Mouse (Mus musculus): ENCODE data around the gene Pid1. TPM values are rescaled to one million over a fixed set of nuclear protein-coding genes. Genes with fewer than 3 reads are reported as not detected.

Pid1 gene
- polyA plus RNA-seq (2015; fragmentation: Nextera tagmentation; extraction: Ambion mirVana), result 20.8 and 23.6 TPM in 2 replicates

DNA sequence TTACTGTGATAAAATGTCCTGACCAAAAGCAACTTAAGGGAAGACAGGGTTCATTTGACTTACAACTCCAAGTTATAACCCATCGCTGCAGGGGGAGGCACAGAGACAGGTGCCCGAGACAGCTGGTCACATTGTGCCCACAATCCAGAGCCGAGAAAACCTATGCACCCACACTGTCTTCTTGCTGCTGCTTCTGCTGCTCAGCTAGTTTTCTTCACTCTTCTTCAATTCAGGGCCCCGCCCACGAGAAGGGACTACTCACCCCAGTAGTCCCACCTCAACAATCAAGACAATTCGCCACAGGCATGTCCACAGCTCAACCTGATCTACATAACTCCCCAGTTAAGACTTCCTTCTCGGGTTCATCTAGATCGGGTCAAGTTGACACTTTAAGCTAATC lies at the start of gene Pid1:
Gene Pid1 (minus strand): TSS at position 214 of the 400 bp plus-strand sequence.
- H3K27me3 ChIP-seq (replicated peaks; ENCODE audit: insufficient read depth, low read length), result no peaks in the 10 kb centered on the region
- H3K9me3 ChIP-seq (ENCODE audit: low read length), result no peaks in the 10 kb centered on the region
- TF ChIP-seq EP300 (IDR thresholded peaks at IDR 0.05), result no peak
- no peak for TF ChIP-seq CTCF (IDR thresholded peaks at IDR 0.05)
- H3K27ac ChIP-seq (ENCODE audit: low read length), result no peak within 1 kb of the TSS
- no peaks in the 10 kb centered on the region for H3K36me3 ChIP-seq (ENCODE audit: insufficient read depth, low read length)
- no peak within 1 kb of the TSS for H3K9ac ChIP-seq (replicated peaks; ENCODE audit: low read depth)
- no peak within 1 kb of the TSS for H3K4me2 ChIP-seq (replicated peaks; ENCODE audit: low read depth, low read length)
- ATAC-seq (no peak), DNase-seq (ENCODE audit: low spot score) (no peak)
- H3K4me1 ChIP-seq (ENCODE audit: insufficient read depth, low read depth, low read length), result no peaks in the 10 kb centered on the region
- H3K4me3 ChIP-seq (ENCODE audit: low read depth, low read length), result no peak within 1 kb of the TSS
- 85% methylated on average over 8 of the region's 8 CpGs for WGBS

DNA sequence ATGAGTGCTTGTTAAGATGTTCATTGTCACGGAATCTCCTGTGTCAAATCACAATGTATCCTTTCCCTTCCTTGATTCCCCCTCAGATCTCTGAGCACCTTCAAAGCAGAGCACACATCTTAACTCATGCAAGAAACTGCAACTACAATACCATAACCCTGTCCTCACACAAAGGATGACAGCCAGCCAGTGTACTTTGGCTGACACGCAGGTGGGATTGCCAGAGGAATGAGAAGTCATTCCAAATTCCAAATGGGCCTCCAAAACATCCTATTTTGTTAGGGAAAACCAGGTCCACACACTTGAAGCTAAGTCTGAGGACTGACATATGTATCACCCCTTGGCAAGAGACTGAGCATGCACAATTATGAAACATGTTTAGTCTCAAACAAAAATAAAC lies 45.5 kb upstream of the Pid1 start:
- H3K9ac ChIP-seq (replicated peaks; ENCODE audit: low read depth), result no peak overlapping the region
- ATAC-seq, result no peak
- no peaks in the 10 kb centered on the region for H3K9me3 ChIP-seq (ENCODE audit: low read length)
- no peak overlapping the region for H3K27ac ChIP-seq (ENCODE audit: low read length)
- no peak overlapping the region for H3K4me3 ChIP-seq (ENCODE audit: low read depth, low read length)
- TF ChIP-seq EP300 (IDR thresholded peaks at IDR 0.05), result no peak
- no peak for TF ChIP-seq CTCF (IDR thresholded peaks at IDR 0.05)
- 76% methylated on average over 2 of the region's 2 CpGs for WGBS
- no peak overlapping the region for H3K4me2 ChIP-seq (replicated peaks; ENCODE audit: low read depth, low read length)
- H3K4me1 ChIP-seq (ENCODE audit: insufficient read depth, low read depth, low read length), result 0 out of 2 replicates have a peak, but pooled peaks cover 3% of the 10 kb centered on the region
- no peaks in the 10 kb centered on the region for H3K27me3 ChIP-seq (replicated peaks; ENCODE audit: insufficient read depth, low read length)
- no peaks in the 10 kb centered on the region for H3K36me3 ChIP-seq (ENCODE audit: insufficient read depth, low read length)
- DNase-seq (ENCODE audit: low spot score), result no peak

DNA sequence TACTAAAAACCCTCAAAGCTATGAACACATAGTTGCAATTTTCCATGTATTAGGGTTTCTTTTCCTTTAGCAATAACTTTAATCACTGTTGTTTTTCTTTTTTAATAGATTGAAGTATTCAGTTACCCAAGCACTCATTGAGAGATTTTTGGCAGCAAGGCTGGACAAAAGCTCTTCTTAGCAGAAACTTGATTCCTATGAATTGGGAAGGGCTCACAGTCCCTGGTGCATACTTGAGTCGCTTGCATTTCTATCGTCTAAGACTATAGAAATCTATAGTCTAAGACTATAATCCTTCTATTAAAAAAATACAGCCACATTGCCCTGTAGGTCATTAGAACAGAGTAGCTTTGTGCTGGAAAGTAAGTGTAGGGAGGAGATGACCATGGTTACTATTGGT lies 44.9 kb upstream of the Pid1 start:
- no peak for DNase-seq (ENCODE audit: low spot score)
- WGBS, result 65% methylated on average over 2 of the region's 2 CpGs
- Histone ChIP-seq H3K9ac (replicated peaks; ENCODE audit: low read depth) (no peak overlapping the region), H3K36me3 (ENCODE audit: insufficient read depth, low read length) (no peaks in the 10 kb centered on the region), H3K27ac (ENCODE audit: low read length) (no peak overlapping the region), H3K4me1 (ENCODE audit: insufficient read depth, low read depth, low read length) (0 out of 2 replicates have a peak, but pooled peaks cover 3% of the 10 kb centered on the region), H3K9me3 (ENCODE audit: low read length) (no peaks in the 10 kb centered on the region), H3K27me3 (replicated peaks; ENCODE audit: insufficient read depth, low read length) (no peaks in the 10 kb centered on the region), H3K4me3 (ENCODE audit: low read depth, low read length) (no peak overlapping the region), H3K4me2 (replicated peaks; ENCODE audit: low read depth, low read length) (no peak overlapping the region)
- no peak for ATAC-seq
- no peak for TF ChIP-seq EP300 (IDR thresholded peaks at IDR 0.05)

DNA sequence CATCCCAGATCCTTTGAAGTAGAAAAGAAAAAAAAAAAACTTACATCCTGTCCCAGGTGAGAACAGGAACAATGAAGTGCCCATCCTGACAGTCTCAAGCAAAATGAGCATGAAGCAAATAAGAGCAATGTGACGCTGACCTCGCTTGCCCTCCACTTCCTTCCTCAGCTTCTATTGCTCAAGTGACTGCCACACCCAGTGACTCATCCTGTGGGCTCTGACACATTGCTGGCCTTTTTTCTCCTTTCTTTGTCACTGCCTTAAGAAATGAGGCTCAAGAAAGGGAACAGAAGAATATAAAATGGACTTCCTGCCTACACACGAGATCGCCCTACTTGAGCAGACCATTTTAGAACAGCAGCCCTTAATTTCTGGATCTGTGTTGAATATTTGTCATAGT lies 42.9 kb upstream of the Pid1 start:
- no peak overlapping the region; the same call in 1 of the 2 replicates for H3K27ac ChIP-seq (ENCODE audit: low read length)
- H3K27me3 ChIP-seq (replicated peaks; ENCODE audit: insufficient read depth, low read length), result no peaks in the 10 kb centered on the region
- H3K9ac ChIP-seq (replicated peaks; ENCODE audit: low read depth), result no peak overlapping the region
- WGBS, result 32% methylated on average over 4 of the region's 4 CpGs
- H3K4me1 ChIP-seq (ENCODE audit: insufficient read depth, low read depth, low read length), result 0 out of 2 replicates have a peak, but pooled peaks cover 3% of the 10 kb centered on the region
- no peak overlapping the region for H3K4me3 ChIP-seq (ENCODE audit: low read depth, low read length)
- ATAC-seq (peak; percentile 52), DNase-seq (ENCODE audit: low spot score) (peak; percentile 83)
- H3K9me3 ChIP-seq (ENCODE audit: low read length), result no peaks in the 10 kb centered on the region
- no peaks in the 10 kb centered on the region for H3K36me3 ChIP-seq (ENCODE audit: insufficient read depth, low read length)
- H3K4me2 ChIP-seq (replicated peaks; ENCODE audit: low read depth, low read length), result no peak overlapping the region
- TF ChIP-seq EP300 (IDR thresholded peaks at IDR 0.05) (peak; percentile 77), CTCF (IDR thresholded peaks at IDR 0.05) (no peak)

DNA sequence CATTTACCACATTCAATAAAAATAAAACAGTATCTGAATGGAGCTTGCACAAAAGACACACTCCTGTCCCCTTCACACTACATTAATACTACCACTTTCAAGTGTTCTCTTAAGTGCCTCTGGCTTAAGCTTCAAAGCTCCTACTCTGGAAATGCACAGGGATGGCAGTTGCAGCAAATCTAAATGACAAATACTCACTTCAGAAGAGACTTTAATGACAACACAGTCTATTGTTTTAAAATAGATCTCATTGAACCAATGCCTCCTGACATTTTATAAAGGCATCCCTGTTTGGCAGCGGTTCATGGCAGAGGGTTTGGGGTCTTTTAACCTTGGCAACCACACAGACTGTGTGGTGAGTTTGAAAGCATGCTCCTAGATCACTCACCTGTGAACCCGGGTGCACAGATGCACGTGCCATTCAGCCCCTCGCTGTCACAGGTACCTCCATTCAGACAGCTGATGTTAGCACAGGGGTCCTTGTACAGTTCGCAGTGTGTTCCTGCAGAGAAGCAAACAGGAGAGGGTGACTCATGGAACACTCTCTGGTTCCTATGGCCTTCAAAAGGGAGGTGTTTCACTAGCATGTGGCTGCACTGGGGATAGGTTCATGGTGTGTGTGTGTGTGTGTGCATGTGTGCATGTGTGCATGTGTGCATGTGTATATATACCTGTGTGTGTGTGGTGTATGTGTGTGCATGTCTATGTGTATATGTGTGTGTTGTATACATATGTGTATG lies 41.7 kb upstream of the Pid1 start:
- Histone ChIP-seq H3K36me3 (ENCODE audit: insufficient read depth, low read length) (no peaks in the 10 kb centered on the region), H3K4me1 (ENCODE audit: insufficient read depth, low read depth, low read length) (0 out of 2 replicates have a peak, but pooled peaks cover 3% of the 10 kb centered on the region), H3K4me3 (ENCODE audit: low read depth, low read length) (no peak overlapping the region), H3K27ac (ENCODE audit: low read length) (no peak overlapping the region), H3K9ac (replicated peaks; ENCODE audit: low read depth) (no peak overlapping the region), H3K4me2 (replicated peaks; ENCODE audit: low read depth, low read length) (no peak overlapping the region), H3K27me3 (replicated peaks; ENCODE audit: insufficient read depth, low read length) (no peaks in the 10 kb centered on the region), H3K9me3 (ENCODE audit: low read length) (no peaks in the 10 kb centered on the region)
- WGBS, result 66% methylated on average over 5 of the region's 5 CpGs
- ATAC-seq (no peak), DNase-seq (ENCODE audit: low spot score) (no peak)
- TF ChIP-seq EP300 (IDR thresholded peaks at IDR 0.05) (no peak), CTCF (IDR thresholded peaks at IDR 0.05) (no peak)

DNA sequence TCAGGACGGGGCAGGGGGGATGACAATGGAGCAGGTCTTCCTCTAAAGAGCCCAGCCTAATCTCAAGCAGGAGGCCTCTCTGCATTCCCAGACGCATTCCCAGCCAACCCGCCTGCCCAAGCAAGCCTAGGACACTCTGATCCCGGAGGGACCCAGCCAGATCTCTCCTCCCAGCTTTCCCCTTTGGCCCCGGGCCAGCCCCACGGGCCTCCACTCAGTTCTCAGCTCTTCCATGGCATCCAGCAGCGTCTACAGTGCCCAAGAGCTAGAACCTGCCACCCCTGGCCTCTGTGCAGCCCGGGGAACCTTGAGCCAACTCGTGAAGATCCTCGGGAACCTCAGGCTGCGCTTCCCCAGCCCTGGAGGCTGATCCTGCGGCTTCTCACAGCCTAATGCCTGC lies 40.9 kb upstream of the Pid1 start:
- H3K4me2 ChIP-seq (replicated peaks; ENCODE audit: low read depth, low read length), result no peak overlapping the region
- no peaks in the 10 kb centered on the region for H3K27me3 ChIP-seq (replicated peaks; ENCODE audit: insufficient read depth, low read length)
- H3K36me3 ChIP-seq (ENCODE audit: insufficient read depth, low read length), result no peaks in the 10 kb centered on the region
- H3K4me3 ChIP-seq (ENCODE audit: low read depth, low read length), result no peak overlapping the region
- no peak overlapping the region for H3K9ac ChIP-seq (replicated peaks; ENCODE audit: low read depth)
- TF ChIP-seq CTCF (IDR thresholded peaks at IDR 0.05) (no peak), EP300 (IDR thresholded peaks at IDR 0.05) (peak; percentile 69)
- H3K9me3 ChIP-seq (ENCODE audit: low read length), result no peaks in the 10 kb centered on the region
- no peak overlapping the region for H3K27ac ChIP-seq (ENCODE audit: low read length)
- DNase-seq (ENCODE audit: low spot score) (no peak), ATAC-seq (peak; percentile 61)
- 0 out of 2 replicates have a peak, but pooled peaks cover 3% of the 10 kb centered on the region for H3K4me1 ChIP-seq (ENCODE audit: insufficient read depth, low read depth, low read length)
- 35% methylated on average over 12 of the region's 12 CpGs for WGBS

All from lung, postnatal 0 days (tissue).